Mouse (Mus musculus) heart, adult 2 months (tissue): ENCODE measurements around the gene Vangl1.

Source experiments
- CTCF ChIP-seq: fragments of 200-600 bp; IDR thresholded peaks from 2 replicates; pipeline ENCODE4 v1.8.1; 2022; ENCODE audit warnings: antibody characterized with exemption, mild to moderate bottlenecking, moderate library complexity
- POLR2A ChIP-seq: fragments of 200-500 bp; IDR thresholded peaks from 2 replicates; pipeline ENCODE4 v1.6.1; 2011; ENCODE audit warnings: mild to moderate bottlenecking, low read depth, low read length, control low read depth; ENCODE audit not compliant: insufficient read depth

DNA sequence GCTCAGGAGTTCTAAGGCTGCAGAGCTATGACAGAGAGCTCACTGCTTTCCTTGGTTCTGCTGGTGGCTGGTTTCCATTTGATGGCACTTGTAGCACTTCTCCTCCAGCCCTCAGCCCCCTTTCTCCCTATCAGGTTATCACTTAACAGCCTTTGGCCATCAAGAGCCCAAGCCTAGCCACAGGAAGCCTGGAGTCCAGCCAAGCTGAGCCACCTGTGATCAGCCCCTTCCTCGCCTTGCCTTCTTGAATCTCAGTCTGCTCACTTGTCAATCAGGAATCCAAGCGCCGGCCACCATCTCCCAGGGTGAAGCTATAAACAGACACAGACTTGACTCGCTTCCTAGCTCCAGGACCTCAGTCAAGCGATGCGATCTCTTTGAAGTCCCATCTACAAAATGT, 6.0 kb downstream of the Vangl1 start:
- TF ChIP-seq POLR2A: no peak
- no peak for TF ChIP-seq CTCF
